Mouse (Mus musculus): ENCODE measurements around the gene 1700013G24Rik. TPM values are rescaled to one million over a fixed set of nuclear protein-coding genes. Genes with fewer than 3 reads are reported as not detected.

The 1700013G24Rik gene
- polyA plus RNA-seq, 1 experiment from 2014 or later: not detected

DNA sequence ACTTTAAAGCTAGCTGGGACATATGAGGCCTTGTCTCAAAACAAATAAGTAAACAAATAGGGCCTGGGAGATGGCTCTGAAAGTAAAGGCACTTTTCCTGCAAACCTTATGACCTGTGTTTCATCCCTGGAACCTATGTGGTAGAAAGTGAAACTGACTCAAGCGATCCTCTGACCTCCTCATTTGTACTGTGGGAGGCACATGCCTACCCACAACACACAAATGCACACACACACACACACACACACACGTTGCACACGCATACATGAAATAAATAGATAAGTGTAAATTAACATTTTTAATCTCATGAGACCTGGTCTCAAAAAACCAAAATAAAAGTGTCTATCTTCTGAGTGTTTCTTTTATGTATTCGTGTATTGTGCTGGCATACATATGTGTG, 7.2 kb upstream of the 1700013G24Rik start:
- no peak overlapping the region for H3K27ac ChIP-seq
- WGBS: 90% methylated on average over 4 of the region's 4 CpGs
- ATAC-seq (replicated peaks; ENCODE audit: low FRiP score, low read depth): no peak
- no peak overlapping the region for H3K4me2 ChIP-seq (ENCODE audit: low read length)
- no peaks in the 10 kb centered on the region for H3K9me3 ChIP-seq (replicated peaks; ENCODE audit: low read length)
- H3K4me1 ChIP-seq (replicated peaks; ENCODE audit: insufficient read depth, low read length): peaks cover 9% of the 10 kb centered on the region
- H3K36me3 ChIP-seq (ENCODE audit: insufficient read depth, low read length): no peaks in the 10 kb centered on the region
- TF ChIP-seq CTCF (IDR thresholded peaks at IDR 0.05; ENCODE audit: low read depth): no peak
- H3K27me3 ChIP-seq (ENCODE audit: insufficient read depth, low read length): no peaks in the 10 kb centered on the region
- no peak overlapping the region for H3K9ac ChIP-seq (ENCODE audit: low read depth, low read length)
- no peak for DNase-seq (ENCODE audit: low spot score)
- H3K4me3 ChIP-seq (replicated peaks; ENCODE audit: low read depth, low read length): no peak overlapping the region

DNA sequence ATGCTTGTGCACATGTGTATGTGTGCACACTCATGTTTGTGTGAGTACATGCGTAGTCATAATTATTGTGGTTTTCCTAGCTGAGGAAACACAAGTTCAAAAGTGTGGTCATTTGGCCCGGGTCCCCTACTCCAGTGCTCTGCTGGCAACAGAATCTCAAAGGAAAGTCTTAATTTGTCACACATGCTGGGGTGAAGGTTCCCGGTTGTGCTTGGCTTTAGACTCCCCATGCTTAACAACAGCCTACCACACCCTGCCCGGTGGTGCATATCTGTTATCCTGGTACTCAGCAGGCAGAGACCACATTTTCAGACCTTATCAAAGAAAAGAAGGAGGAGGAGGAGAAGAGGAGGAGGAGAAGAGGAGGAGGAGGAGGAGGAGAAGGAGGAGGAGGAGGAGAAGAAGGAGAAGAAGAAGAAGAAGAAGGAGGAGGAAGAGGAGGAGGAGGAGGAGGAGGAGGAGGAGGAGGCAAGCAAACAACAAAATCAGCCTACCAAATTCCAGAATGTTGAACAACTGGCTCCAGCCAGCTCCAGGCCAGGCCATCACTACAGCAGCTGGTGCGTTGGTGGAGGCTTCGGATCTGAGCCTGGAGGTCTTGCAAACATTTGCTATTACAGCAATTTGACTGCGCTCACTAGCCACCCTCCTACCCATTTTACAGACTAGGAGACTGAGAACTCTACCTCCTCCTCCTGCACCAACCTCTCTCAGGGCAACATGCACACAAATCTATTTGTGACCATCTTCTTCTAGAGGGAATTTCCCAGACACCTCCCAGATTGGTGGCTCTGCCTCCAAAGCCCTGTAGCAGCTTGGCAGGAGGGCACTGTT, 5.5 kb upstream of the 1700013G24Rik start:
- TF ChIP-seq CTCF (IDR thresholded peaks at IDR 0.05; ENCODE audit: low read depth): no peak

DNA sequence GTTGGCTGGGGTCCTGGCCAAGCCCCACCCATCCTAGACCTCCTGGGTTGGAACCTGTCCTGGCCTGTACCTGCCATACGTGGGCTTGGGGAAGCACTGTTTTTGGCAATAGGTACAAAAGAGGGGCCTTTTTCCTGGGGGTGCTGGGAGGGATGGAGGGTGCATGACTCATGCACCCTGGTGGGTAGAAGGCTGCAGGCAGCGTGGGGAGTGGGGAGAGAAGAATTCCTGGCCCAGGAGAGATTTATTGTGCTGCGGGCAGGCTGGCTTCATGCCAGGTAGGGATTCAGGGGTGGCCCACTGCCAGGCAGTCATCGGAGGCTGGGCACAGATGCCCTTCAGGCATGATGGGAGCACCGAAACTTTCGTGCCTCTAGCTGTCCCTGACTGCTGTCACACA, 4.9 kb upstream of the 1700013G24Rik start:
- 28% methylated on average over 6 of the region's 6 CpGs for WGBS
- peak; percentile 72; the same call in 1 of the 2 replicates for ATAC-seq (replicated peaks; ENCODE audit: low FRiP score, low read depth)
- Histone ChIP-seq H3K27ac (peak overlapping the region; percentile 25; the same call in 1 of the 2 replicates), H3K27me3 (ENCODE audit: insufficient read depth, low read length) (no peaks in the 10 kb centered on the region), H3K4me2 (ENCODE audit: low read length) (no peak overlapping the region), H3K4me3 (replicated peaks; ENCODE audit: low read depth, low read length) (no peak overlapping the region), H3K9ac (ENCODE audit: low read depth, low read length) (no peak overlapping the region), H3K9me3 (replicated peaks; ENCODE audit: low read length) (no peaks in the 10 kb centered on the region), H3K36me3 (ENCODE audit: insufficient read depth, low read length) (no peaks in the 10 kb centered on the region), H3K4me1 (replicated peaks; ENCODE audit: insufficient read depth, low read length) (peaks cover 10% of the 10 kb centered on the region)
- no peak for DNase-seq (ENCODE audit: low spot score)
- TF ChIP-seq CTCF (IDR thresholded peaks at IDR 0.05; ENCODE audit: low read depth): no peak

More for the DNA sequence above, 5.5 kb upstream of the 1700013G24Rik start:
- Histone ChIP-seq H3K36me3 (ENCODE audit: insufficient read depth, low read length) (no peaks in the 10 kb centered on the region), H3K27ac (peak overlapping the region; percentile 25; the same call in 1 of the 2 replicates), H3K27me3 (ENCODE audit: insufficient read depth, low read length) (no peaks in the 10 kb centered on the region), H3K4me1 (replicated peaks; ENCODE audit: insufficient read depth, low read length) (peaks cover 9% of the 10 kb centered on the region), H3K9me3 (replicated peaks; ENCODE audit: low read length) (no peaks in the 10 kb centered on the region), H3K4me3 (replicated peaks; ENCODE audit: low read depth, low read length) (no peak overlapping the region), H3K4me2 (ENCODE audit: low read length) (no peak overlapping the region), H3K9ac (ENCODE audit: low read depth, low read length) (no peak overlapping the region)
- 0 out of 2 replicates have a peak, but pooled peaks have one; percentile 12 for ATAC-seq (replicated peaks; ENCODE audit: low FRiP score, low read depth)
- WGBS: 51% methylated on average over 7 of the region's 7 CpGs
- DNase-seq (ENCODE audit: low spot score): no peak

DNA sequence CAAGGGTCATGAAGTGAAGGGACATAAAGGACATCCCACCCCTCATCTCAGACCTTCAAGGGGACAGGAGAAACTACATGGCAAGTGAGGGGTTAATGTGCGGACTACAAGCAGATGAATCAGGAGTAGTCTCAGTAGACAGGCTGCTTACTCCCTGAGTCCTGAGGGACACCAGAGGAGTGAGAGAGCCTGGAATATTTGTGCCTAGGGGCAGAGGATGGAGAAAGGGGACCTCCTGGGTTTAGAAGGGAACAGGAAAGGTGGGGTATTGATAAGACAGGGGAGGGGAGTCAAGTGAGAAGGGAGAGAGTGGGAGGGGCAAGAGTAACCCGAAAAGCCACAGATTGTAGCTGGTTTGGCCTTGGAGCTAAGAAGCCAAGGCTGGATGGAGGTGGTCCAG, 4.4 kb upstream of the 1700013G24Rik start:
- no peaks in the 10 kb centered on the region for H3K9me3 ChIP-seq (replicated peaks; ENCODE audit: low read length)
- H3K4me1 ChIP-seq (replicated peaks; ENCODE audit: insufficient read depth, low read length): peaks cover 13% of the 10 kb centered on the region
- no peaks in the 10 kb centered on the region for H3K36me3 ChIP-seq (ENCODE audit: insufficient read depth, low read length)
- no peak for ATAC-seq (replicated peaks; ENCODE audit: low FRiP score, low read depth)
- DNase-seq (ENCODE audit: low spot score): no peak
- no peak for TF ChIP-seq CTCF (IDR thresholded peaks at IDR 0.05; ENCODE audit: low read depth)
- no peak overlapping the region for H3K9ac ChIP-seq (ENCODE audit: low read depth, low read length)
- H3K27me3 ChIP-seq (ENCODE audit: insufficient read depth, low read length): no peaks in the 10 kb centered on the region
- 35% methylated on average over 2 of the region's 2 CpGs for WGBS
- peak overlapping the region; percentile 25 for H3K27ac ChIP-seq
- no peak overlapping the region for H3K4me3 ChIP-seq (replicated peaks; ENCODE audit: low read depth, low read length)
- no peak overlapping the region for H3K4me2 ChIP-seq (ENCODE audit: low read length)

- no peak overlapping the region for H3K9ac ChIP-seq (ENCODE audit: low read depth, low read length)
- H3K4me1 ChIP-seq (replicated peaks; ENCODE audit: insufficient read depth, low read length): peaks cover 13% of the 10 kb centered on the region
- ATAC-seq (replicated peaks; ENCODE audit: low FRiP score, low read depth) (no peak), DNase-seq (ENCODE audit: low spot score) (no peak)
- H3K4me2 ChIP-seq (ENCODE audit: low read length): no peak overlapping the region
- H3K27me3 ChIP-seq (ENCODE audit: insufficient read depth, low read length): no peaks in the 10 kb centered on the region
- H3K4me3 ChIP-seq (replicated peaks; ENCODE audit: low read depth, low read length): no peak overlapping the region
- no peaks in the 10 kb centered on the region for H3K9me3 ChIP-seq (replicated peaks; ENCODE audit: low read length)
- no peak for TF ChIP-seq CTCF (IDR thresholded peaks at IDR 0.05; ENCODE audit: low read depth)
- no peaks in the 10 kb centered on the region for H3K36me3 ChIP-seq (ENCODE audit: insufficient read depth, low read length)
- 0 out of 2 replicates have a peak overlapping the region, but pooled peaks have one; percentile 25 for H3K27ac ChIP-seq
- WGBS: 71% methylated on average over 2 of the region's 2 CpGs
Observed at GRCm38 (mm10) chr4:137449132-137449531, 4.0 kb upstream of the 1700013G24Rik start.

DNA sequence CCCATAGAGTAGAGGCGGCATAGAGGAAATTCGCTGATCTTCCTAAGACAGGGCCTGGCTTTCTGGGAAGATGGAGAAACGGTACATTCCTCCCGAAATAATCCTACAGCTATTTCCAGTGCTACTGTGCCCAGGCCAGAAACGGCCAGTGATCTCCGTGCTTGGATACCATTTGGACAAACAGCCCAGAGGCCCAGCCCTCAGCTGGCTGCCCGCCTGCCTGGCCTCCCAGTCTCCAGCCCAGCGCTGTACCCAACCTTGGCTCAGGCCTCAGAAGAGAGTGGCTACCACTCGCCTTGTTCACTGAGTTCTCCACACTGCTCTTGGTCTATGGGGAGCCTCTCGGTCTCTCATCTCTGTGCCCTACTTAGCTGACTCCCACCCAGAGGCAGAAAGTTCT, 3.4 kb upstream of the 1700013G24Rik start:
- Histone ChIP-seq H3K27ac (no peak overlapping the region), H3K4me3 (replicated peaks; ENCODE audit: low read depth, low read length) (no peak overlapping the region), H3K9ac (ENCODE audit: low read depth, low read length) (no peak overlapping the region), H3K4me2 (ENCODE audit: low read length) (no peak overlapping the region), H3K27me3 (ENCODE audit: insufficient read depth, low read length) (no peaks in the 10 kb centered on the region), H3K9me3 (replicated peaks; ENCODE audit: low read length) (no peaks in the 10 kb centered on the region), H3K4me1 (replicated peaks; ENCODE audit: insufficient read depth, low read length) (peaks cover 13% of the 10 kb centered on the region), H3K36me3 (ENCODE audit: insufficient read depth, low read length) (no peaks in the 10 kb centered on the region)
- DNase-seq (ENCODE audit: low spot score) (no peak), ATAC-seq (replicated peaks; ENCODE audit: low FRiP score, low read depth) (no peak)
- WGBS: 68% methylated on average over 10 of the region's 10 CpGs
- no peak for TF ChIP-seq CTCF (IDR thresholded peaks at IDR 0.05; ENCODE audit: low read depth)
